In the genomic region with DNA sequence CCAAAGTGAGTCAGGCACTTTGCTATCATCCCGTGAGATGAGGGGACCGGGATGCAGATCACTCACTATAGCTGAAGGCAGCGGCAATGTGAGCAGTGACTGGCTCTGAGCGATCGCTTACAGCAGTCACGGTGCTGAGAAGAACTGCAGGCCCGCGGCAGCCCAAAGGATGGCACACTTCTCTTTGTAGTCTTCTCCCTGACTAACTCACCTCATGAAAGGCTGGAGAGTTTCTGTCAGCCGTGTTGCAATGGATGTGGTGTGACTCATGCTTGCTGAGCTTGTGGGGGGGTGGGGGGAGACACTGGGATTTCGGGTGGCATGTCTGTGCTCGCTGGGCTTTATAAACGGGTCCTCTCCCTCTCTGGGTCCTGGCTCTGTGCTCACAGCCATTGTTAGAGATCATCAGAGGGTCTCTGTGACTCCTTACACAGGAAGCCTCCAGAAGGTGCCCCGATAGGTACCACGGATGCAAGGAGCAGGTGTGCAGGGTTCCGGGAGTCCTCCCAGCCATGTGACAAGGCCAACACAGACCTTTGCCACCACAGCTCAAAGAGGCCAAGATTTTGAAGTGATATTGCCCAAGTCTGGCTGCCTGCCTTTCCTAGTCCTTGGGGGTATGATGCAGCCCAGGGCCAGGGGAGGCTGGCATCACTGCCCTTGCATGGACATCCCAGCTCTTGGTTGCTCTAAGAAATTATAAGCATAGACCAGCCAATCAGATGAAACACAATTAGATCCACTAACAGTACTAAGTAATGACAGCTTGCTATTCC, we compare ENCODE assay signal across 19 mouse cellular contexts. TPM values are rescaled to one million over a fixed set of nuclear protein-coding genes. Genes with fewer than 3 reads are reported as not detected.
A peak's percentile ranks its signal among the peaks of the same experiment; 100 is the strongest.
DNase-seq lines count a peak whose midpoint lies in the region; ATAC-seq and TF ChIP-seq lines count a peak whose summit lies in the region.
"Had no signal": no experiment of that assay in that cellular context is flagged by ENCODE, and none has a peak within 500 bp of the region (broad histone marks: within the 10 kb centered on the region; RNA-seq: fewer than 3 reads in every experiment).

No protein-coding gene starts in this region.

- no peak for DNase-seq in frontal cortex, postnatal 36 days (ENCODE audit: low spot score in 2 of 2)
- DNase-seq in midbrain, postnatal 0 days (ENCODE audit: low spot score): no peak
- no peak for DNase-seq in midbrain, embryonic 14.5 days
- DNase-seq in Patski (ENCODE audit: low read depth, low spot score): peak; percentile 39
- no peak for DNase-seq in lung, adult 2 months
- no peak for DNase-seq in embryo, embryonic 10.5 days (ENCODE audit: low spot score)
- DNase-seq: cerebellum, adult 9-10 months; gastrocnemius, adult 2 months; liver, postnatal 0 days had no signal

- no peak for TF ChIP-seq POLR2A in lung, adult 2 months (IDR thresholded peaks at IDR 0.05; ENCODE audit: borderline replicate concordance, extremely low read depth, low read depth, low read length)

- 0 out of 2 replicates have a peak, but pooled peaks have one; percentile 13 for TF ChIP-seq CTCF in midbrain, postnatal 0 days (IDR thresholded peaks at IDR 0.05)
- TF ChIP-seq CTCF in Patski (IDR thresholded peaks at IDR 0.05): no peak
- TF ChIP-seq CTCF in lung, adult 2 months (IDR thresholded peaks at IDR 0.05; ENCODE audit: insufficient read depth, low read length): no peak

- H3K9ac ChIP-seq in midbrain, postnatal 0 days (replicated peaks; ENCODE audit: low read length, poor library complexity, severe bottlenecking): no peak overlapping the region
- H3K9ac ChIP-seq in midbrain, embryonic 14.5 days (replicated peaks; ENCODE audit: low read length): no peak overlapping the region
- no peak overlapping the region for H3K9ac ChIP-seq in embryonic facial prominence, embryonic 15.5 days
- H3K9ac ChIP-seq: forebrain, embryonic 12.5 days; limb, embryonic 15.5 days; liver, postnatal 0 days; neural tube, embryonic 12.5 days had no signal

- 68% methylated on average over 15 of the region's 15 CpGs for WGBS in midbrain, postnatal 0 days
- WGBS in midbrain, embryonic 14.5 days: 69% methylated on average over 15 of the region's 15 CpGs
- WGBS in embryonic facial prominence, embryonic 15.5 days: 51% methylated on average over 15 of the region's 15 CpGs
- 60% methylated on average over 15 of the region's 15 CpGs for WGBS in lung, adult 2 months

- in situ Hi-C loops in Patski (cut with MboI; ENCODE audit: low pct_unique_long_range_greater_than_20kb): loop anchor here (5.0 kb wide), 1 partner anchor 92 kb away; no protein-coding TSS in a partner anchor

- CTCF ChIA-PET in Patski (lab: Charles Lee): interaction anchor here (0.8 to 1.2 kb wide), 2 partner anchors 59 to 83 kb away, joined by 3 to 6 read pairs; no protein-coding TSS in a partner anchor

- H3K9me3 ChIP-seq in midbrain, postnatal 0 days (ENCODE audit: low read length): no peaks in the 10 kb centered on the region
- no peaks in the 10 kb centered on the region for H3K9me3 ChIP-seq in midbrain, embryonic 14.5 days (ENCODE audit: control insufficient read depth, low read length)
- no peaks in the 10 kb centered on the region for H3K9me3 ChIP-seq in embryonic facial prominence, embryonic 15.5 days (replicated peaks)
- H3K9me3 ChIP-seq: forebrain, embryonic 12.5 days; hindbrain, embryonic 10.5 days; limb, embryonic 15.5 days; neural tube, embryonic 12.5 days had no signal

- no peaks in the 10 kb centered on the region for H3K36me3 ChIP-seq in midbrain, postnatal 0 days (ENCODE audit: insufficient read depth, low read length)
- H3K36me3 ChIP-seq in midbrain, embryonic 14.5 days (ENCODE audit: control insufficient read depth, insufficient read depth, low read length): no peaks in the 10 kb centered on the region
- H3K36me3 ChIP-seq in embryonic facial prominence, embryonic 15.5 days: no peaks in the 10 kb centered on the region
- H3K36me3 ChIP-seq: forebrain, embryonic 12.5 days; hindbrain, embryonic 10.5 days; limb, embryonic 15.5 days; neural tube, embryonic 12.5 days had no signal

- peak; percentile 48; the same call in 1 of the 2 replicates for ATAC-seq in frontal cortex, adult (ENCODE audit: low TSS enrichment)
- ATAC-seq in midbrain, postnatal 0 days (ENCODE audit: low FRiP score): no peak
- no peak for ATAC-seq in midbrain, embryonic 14.5 days (ENCODE audit: low FRiP score, low TSS enrichment)
- ATAC-seq in Patski: no peak
- no peak for ATAC-seq in embryonic facial prominence, embryonic 15.5 days (ENCODE audit: insufficient number of reproducible peaks, low FRiP score, low TSS enrichment, low read depth)
- ATAC-seq: inflammation-experienced regulatory T-cells, adult 6 months; liver, postnatal 0 days had no signal

- POLR2A ChIA-PET in Patski (lab: Charles Lee): no interaction called here

- H3K27ac ChIP-seq in midbrain, postnatal 0 days (ENCODE audit: low read depth, low read length): no peak overlapping the region
- no peak overlapping the region for H3K27ac ChIP-seq in midbrain, embryonic 14.5 days (replicated peaks; ENCODE audit: low read depth, low read length)
- H3K27ac ChIP-seq in embryonic facial prominence, embryonic 15.5 days (replicated peaks): peak overlapping the region; percentile 58; the same call in 1 of the 2 replicates
- H3K27ac ChIP-seq: forebrain, embryonic 12.5 days; gastrocnemius, adult 2 months; hindbrain, embryonic 10.5 days; kidney, postnatal 0 days; limb, embryonic 15.5 days; neural tube, embryonic 12.5 days had no signal

- H3K4me3 ChIP-seq in midbrain, postnatal 0 days (ENCODE audit: low read depth, low read length): no peak overlapping the region
- H3K4me3 ChIP-seq in midbrain, embryonic 14.5 days (replicated peaks; ENCODE audit: low read depth, low read length): no peak overlapping the region
- H3K4me3 ChIP-seq in embryonic facial prominence, embryonic 15.5 days (replicated peaks): no peak overlapping the region
- H3K4me3 ChIP-seq in lung, adult 2 months (replicated peaks; ENCODE audit: extremely low read depth, low read depth, low read length): no peak overlapping the region
- H3K4me3 ChIP-seq: forebrain, embryonic 12.5 days; gastrocnemius, adult 2 months; hindbrain, embryonic 10.5 days; limb, embryonic 15.5 days; neural tube, embryonic 12.5 days had no signal

- H3K4me2 ChIP-seq in midbrain, postnatal 0 days (ENCODE audit: low read depth, low read length, poor library complexity, severe bottlenecking): no peak overlapping the region
- no peak overlapping the region for H3K4me2 ChIP-seq in midbrain, embryonic 14.5 days (ENCODE audit: low read length)
- no peak overlapping the region for H3K4me2 ChIP-seq in embryonic facial prominence, embryonic 15.5 days (replicated peaks)
- H3K4me2 ChIP-seq: forebrain, embryonic 12.5 days; limb, embryonic 15.5 days; neural tube, embryonic 12.5 days had no signal

- H3K4me1 ChIP-seq in midbrain, postnatal 0 days (ENCODE audit: insufficient read depth, low read length): no peaks in the 10 kb centered on the region
- peaks cover 25% of the 10 kb centered on the region for H3K4me1 ChIP-seq in midbrain, embryonic 14.5 days (ENCODE audit: control insufficient read depth, insufficient read depth, low read length)
- H3K4me1 ChIP-seq in embryonic facial prominence, embryonic 15.5 days: peaks cover 35% of the 10 kb centered on the region
- peaks cover 10% of the 10 kb centered on the region for H3K4me1 ChIP-seq in lung, adult 2 months (ENCODE audit: control insufficient read depth, insufficient read depth, low read length)

- H3K27me3 ChIP-seq in midbrain, postnatal 0 days (ENCODE audit: insufficient read depth, low read length): peaks cover 8% of the 10 kb centered on the region; the same call in 1 of the 2 replicates
- H3K27me3 ChIP-seq in midbrain, embryonic 14.5 days (ENCODE audit: control insufficient read depth, insufficient read depth, low read length): peaks cover 39% of the 10 kb centered on the region
- no peaks in the 10 kb centered on the region for H3K27me3 ChIP-seq in Patski
- peaks cover 37% of the 10 kb centered on the region for H3K27me3 ChIP-seq in embryonic facial prominence, embryonic 15.5 days

RNA-seq across cellular contexts. Expression of a gene that starts 2.1 kb away (rescaled TPM):
- 1.6 and 2.7 TPM in 2 replicates for total RNA-seq in midbrain, postnatal 0 days (2014; rRNA removed)
- 1.5 and 1.7 TPM in 2 replicates for polyA plus RNA-seq in midbrain, postnatal 0 days (2015; fragmentation: Nextera tagmentation; extraction: Ambion mirVana)
- polyA plus RNA-seq in midbrain, embryonic 14.5 days (2014; fragmentation: Nextera tagmentation; extraction: Ambion mirVana): 1.5 and 1.6 TPM in 2 replicates
- not detected for polyA plus RNA-seq in Patski (2021)
- 26.8 and 35.5 TPM in 2 replicates for polyA plus RNA-seq in embryonic facial prominence, embryonic 15.5 days (2015; fragmentation: Nextera tagmentation; extraction: Ambion mirVana)
- 0.11 and 6.3 TPM in 2 replicates for polyA plus RNA-seq in lung, adult 2 months (2012; rRNA removed)
- total RNA-seq: gastrocnemius, adult 2 months; granulocyte monocyte progenitor cell, adult 5-6 weeks; megakaryocyte-erythroid progenitor cell, adult 5-6 weeks had no signal
- polyA plus RNA-seq: inflammation-experienced regulatory T-cells, adult 6 months had no signal
